Mouse (Mus musculus) erythroblast, embryonic 14.5 days (primary cell): ENCODE results near the gene Togaram2. TPM values are rescaled to one million over a fixed set of nuclear protein-coding genes. Genes with fewer than 3 reads are reported as not detected.
"Not testable (repeated sequence)": the region's sequence is repeated elsewhere in the genome, so short reads cannot be mapped to it uniquely, and the experiment has no call there.

Source experiments
- H3K27me3 ChIP-seq: 2 replicates; pipeline ENCODE4 v1.6.1; 2012; ENCODE audit warnings: inconsistent platforms; ENCODE audit not compliant: control insufficient read depth
- H3K36me3 ChIP-seq: 2 replicates; pipeline ENCODE4 v1.6.1; 2012; ENCODE audit warnings: mild to moderate bottlenecking, inconsistent platforms; ENCODE audit not compliant: control insufficient read depth
- H3K4me1 ChIP-seq: 2 replicates; pipeline ENCODE4 v1.6.1; 2012; ENCODE audit warnings: inconsistent platforms; ENCODE audit not compliant: control insufficient read depth
- H3K4me3 ChIP-seq: replicated peaks from 2 replicates; pipeline ENCODE3; 2012; ENCODE audit warnings: moderate library complexity, mild to moderate bottlenecking, inconsistent platforms
- H3K9me3 ChIP-seq: 2 replicates; pipeline ENCODE4 v1.6.1; 2012; ENCODE audit warnings: low read length, inconsistent platforms, mixed read lengths; ENCODE audit not compliant: control insufficient read depth
- GATA1 ChIP-seq: IDR thresholded peaks from 2 replicates; pipeline ENCODE4 v1.6.1; 2012; ENCODE audit warnings: low read length, inconsistent platforms, mixed read lengths
- TAL1 ChIP-seq: IDR thresholded peaks from 3 replicates; pipeline ENCODE4 v1.6.1; 2012; ENCODE audit warnings: low read length, inconsistent platforms, mixed read lengths
- polyA plus RNA-seq: library from polyadenylated mRNA; stranded (reverse); fragments of >175 nt; gene quantifications from 2 replicates; pipeline ENCODE4 v1.2.3, GENCODE M21; 2012

Togaram2 gene
- polyA plus RNA-seq: not detected in 2 replicates

- TF ChIP-seq GATA1: no peak
These were observed at the start of gene Togaram2 for GRCm38 (mm10) chr17:71673092-71673491. Gene Togaram2 (plus strand): TSS chr17:71673261.

GRCm38 (mm10) chr17:71631806-71632205 lies 41.3 kb upstream of the Togaram2 start:
- H3K9me3 ChIP-seq: no peaks in the 10 kb centered on the region
- no peaks in the 10 kb centered on the region for H3K27me3 ChIP-seq
- TF ChIP-seq GATA1 (no peak), TAL1 (no peak)
- H3K4me3 ChIP-seq: no peak overlapping the region
- H3K36me3 ChIP-seq: peaks cover 88% of the 10 kb centered on the region
- H3K4me1 ChIP-seq: no peaks in the 10 kb centered on the region

More at GRCm38 (mm10) chr17:71673092-71673491, at the start of gene Togaram2:
- Histone ChIP-seq H3K9me3 (no peaks in the 10 kb centered on the region), H3K4me3 (no peak within 1 kb of the TSS), H3K27me3 (no peaks in the 10 kb centered on the region), H3K36me3 (no peaks in the 10 kb centered on the region), H3K4me1 (no peaks in the 10 kb centered on the region)

- no peaks in the 10 kb centered on the region for H3K9me3 ChIP-seq
- H3K4me1 ChIP-seq: no peaks in the 10 kb centered on the region
- peaks cover 89% of the 10 kb centered on the region for H3K36me3 ChIP-seq
- no peak overlapping the region for H3K4me3 ChIP-seq
- H3K27me3 ChIP-seq: no peaks in the 10 kb centered on the region
- TF ChIP-seq TAL1 (no peak), GATA1 (no peak)
These were observed 39.7 kb upstream of the Togaram2 start for GRCm38 (mm10) chr17:71633350-71633749.

- Histone ChIP-seq H3K9me3 (no peaks in the 10 kb centered on the region), H3K4me3 (no peak overlapping the region), H3K4me1 (no peaks in the 10 kb centered on the region), H3K36me3 (peaks cover 88% of the 10 kb centered on the region), H3K27me3 (no peaks in the 10 kb centered on the region)
- TF ChIP-seq GATA1: no peak
These were observed 36.3 kb upstream of the Togaram2 start for GRCm38 (mm10) chr17:71636786-71637185.

- no peak overlapping the region for H3K4me3 ChIP-seq
- no peaks in the 10 kb centered on the region for H3K4me1 ChIP-seq
- no peaks in the 10 kb centered on the region for H3K27me3 ChIP-seq
- no peak for TF ChIP-seq TAL1
- TF ChIP-seq GATA1: no peak
- H3K36me3 ChIP-seq: peaks cover 91% of the 10 kb centered on the region
- H3K9me3 ChIP-seq: no peaks in the 10 kb centered on the region
These were observed 35.3 kb upstream of the Togaram2 start for GRCm38 (mm10) chr17:71637750-71638265.

- not testable (repeated sequence) for H3K9me3 ChIP-seq, H3K27me3 ChIP-seq, H3K4me1 ChIP-seq, H3K4me3 ChIP-seq
- peaks cover 87% of the 10 kb centered on the region for H3K36me3 ChIP-seq
These were observed 34.0 kb upstream of the Togaram2 start for GRCm38 (mm10) chr17:71639056-71639455.

GRCm38 (mm10) chr17:71640421-71641085 lies 32.5 kb upstream of the Togaram2 start:
- Histone ChIP-seq H3K27me3 (no peaks in the 10 kb centered on the region), H3K36me3 (peaks cover 87% of the 10 kb centered on the region), H3K9me3 (no peaks in the 10 kb centered on the region), H3K4me3 (no peak overlapping the region), H3K4me1 (no peaks in the 10 kb centered on the region)
- TF ChIP-seq GATA1 (no peak), TAL1 (no peak)

GRCm38 (mm10) chr17:71642190-71642589 lies 30.9 kb upstream of the Togaram2 start:
- peaks cover 82% of the 10 kb centered on the region for H3K36me3 ChIP-seq
- H3K4me3 ChIP-seq: no peak overlapping the region
- H3K4me1 ChIP-seq: no peaks in the 10 kb centered on the region
- no peaks in the 10 kb centered on the region for H3K9me3 ChIP-seq
- TF ChIP-seq GATA1: no peak
- TF ChIP-seq TAL1: no peak
- no peaks in the 10 kb centered on the region for H3K27me3 ChIP-seq

GRCm38 (mm10) chr17:71650011-71650410 lies 23.1 kb upstream of the Togaram2 start:
- no peaks in the 10 kb centered on the region for H3K27me3 ChIP-seq
- TF ChIP-seq GATA1 (no peak), TAL1 (no peak)
- peaks cover 79% of the 10 kb centered on the region for H3K36me3 ChIP-seq
- H3K4me3 ChIP-seq: no peak overlapping the region
- no peaks in the 10 kb centered on the region for H3K9me3 ChIP-seq
- H3K4me1 ChIP-seq: no peaks in the 10 kb centered on the region

GRCm38 (mm10) chr17:71652495-71652894 lies 20.6 kb upstream of the Togaram2 start:
- H3K36me3 ChIP-seq: peaks cover 83% of the 10 kb centered on the region
- no peak overlapping the region for H3K4me3 ChIP-seq
- no peaks in the 10 kb centered on the region for H3K27me3 ChIP-seq
- H3K9me3 ChIP-seq: no peaks in the 10 kb centered on the region
- TF ChIP-seq GATA1 (no peak), TAL1 (no peak)
- no peaks in the 10 kb centered on the region for H3K4me1 ChIP-seq
